Mouse (Mus musculus): ENCODE data around the gene Dync1i1.

DNA sequence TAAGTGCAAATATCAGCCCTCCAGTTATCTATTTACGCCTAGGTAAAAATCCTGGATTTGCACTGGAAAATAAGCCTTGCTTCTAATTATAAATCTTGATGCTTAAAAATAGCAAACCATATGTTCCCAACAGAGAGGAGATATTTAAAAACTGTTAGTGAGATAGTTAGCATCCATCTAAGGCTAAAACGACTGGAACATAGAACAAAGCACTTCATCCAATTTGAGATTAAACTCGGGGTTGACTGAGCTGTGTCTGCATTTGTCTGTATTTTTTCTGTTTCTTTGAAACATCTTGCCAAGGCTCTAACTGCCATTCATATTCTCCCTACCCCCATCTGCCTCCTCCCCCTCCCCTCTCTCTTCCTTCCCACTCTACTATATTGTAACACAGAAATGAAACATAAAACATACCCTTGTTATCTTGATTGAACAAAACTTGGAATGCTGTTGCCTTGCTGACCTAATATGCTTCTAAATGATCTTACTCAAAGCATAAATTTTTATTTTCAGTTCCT lies 10.3 kb upstream of the Dync1i1 start:
- TF ChIP-seq CTCF (IDR thresholded peaks at IDR 0.05; ENCODE audit: low read depth) = no peak
- TF ChIP-seq EP300 (optimal IDR thresholded peaks at IDR 0.05) = no peak
